Mouse (Mus musculus): ENCODE measurements at regions not wholly inside any gene's neighbourhood (a gene's known extent, or its start where the extent isn't known, plus 50 kb on each side); places are given as distances from the start of the nearest gene placed in this dataset.

DNA sequence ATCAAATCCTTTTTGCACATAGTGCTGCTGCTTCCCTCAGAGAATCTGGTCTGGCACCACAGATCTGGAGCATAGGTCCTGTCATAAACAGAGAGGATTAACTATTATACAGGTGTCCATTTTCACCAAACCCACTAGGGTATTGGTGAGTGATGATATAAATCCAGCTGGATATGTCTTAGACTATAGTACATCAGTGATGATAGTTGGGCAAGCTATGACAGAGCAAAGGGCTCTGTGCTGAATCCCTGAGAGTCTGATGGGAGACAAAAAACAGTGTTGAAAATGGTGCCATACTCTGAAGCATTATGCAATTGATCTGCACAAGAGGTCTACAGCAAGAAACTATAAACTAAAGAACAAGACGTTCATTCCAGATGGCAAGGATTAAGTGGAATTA, 1993.3 kb downstream of the 9330182O14Rik start:
- TF ChIP-seq CTCF (IDR thresholded peaks at IDR 0.05; ENCODE audit: insufficient read depth, low read depth, low read length) (no peak), POLR2A (IDR thresholded peaks at IDR 0.05; ENCODE audit: insufficient read depth, low read depth, low read length) (no peak)
